Mouse (Mus musculus) CD8-positive naive resting alpha-beta T cell, adult 2 months (primary cell): ENCODE results near the gene Gm10295.

Experiments used
- DNase-seq, 2 experiments: peaks; one replicate each; pipeline ENCODE4 v3.0.0; 2022; ENCODE audit warnings: low read depth in 2 of 2, low spot score in 2 of 2

The Gm10295 gene

GRCm38 (mm10) chr7:71355596-71355995 is 4.3 kb upstream of the Gm10295 start:
- DNase-seq, result no peak

GRCm38 (mm10) chr7:71348922-71349321 is 2.4 kb downstream of the Gm10295 start:
- no peak for DNase-seq

GRCm38 (mm10) chr7:71324919-71325583 is 26.2 kb downstream of the Gm10295 start:
- no peak for DNase-seq

GRCm38 (mm10) chr7:71313148-71313765 is 38.0 kb downstream of the Gm10295 start:
- no peak for DNase-seq

GRCm38 (mm10) chr7:71312375-71312774 is 38.9 kb downstream of the Gm10295 start:
- DNase-seq, result no peak

GRCm38 (mm10) chr7:71311411-71311810 is 39.9 kb downstream of the Gm10295 start:
- no peak for DNase-seq

- DNase-seq, result no peak
Observed at GRCm38 (mm10) chr7:71308051-71308450, 43.2 kb downstream of the Gm10295 start.

- DNase-seq, result no peak
Observed at GRCm38 (mm10) chr7:71302714-71303113, 48.6 kb downstream of the Gm10295 start.
